Mouse (Mus musculus) hindbrain, embryonic 14.5 days (tissue): Measurements from ENCODE around the gene Zfp277. TPM values are rescaled to one million over a fixed set of nuclear protein-coding genes. Genes with fewer than 3 reads are reported as not detected.

Experiments used
- ATAC-seq: fragments of 200-750 bp; cut with Nextera tagmentation; 2 replicates; pipeline ENCODE4 v1.8.0; 2017; ENCODE audit warnings: moderate number of reproducible peaks, mild to moderate bottlenecking, moderate TSS enrichment, moderate library complexity; ENCODE audit not compliant: low FRiP score
- DNase-seq: peaks from one replicate; pipeline ENCODE4 v3.0.0-alpha.2; 2015; ENCODE audit warnings: low spot score
- H3K27ac ChIP-seq: fragments of 300-500 bp; sonication (generic); 2 replicates; pipeline ENCODE4 v1.5.1; 2014; ENCODE audit warnings: mild to moderate bottlenecking, moderate library complexity
- H3K27me3 ChIP-seq: fragments of 300-500 bp; sonication (generic); 2 replicates; pipeline ENCODE4 v1.6.1; 2014; ENCODE audit warnings: mild to moderate bottlenecking, low read length, mixed read lengths; ENCODE audit not compliant: control insufficient read depth, insufficient read depth
- H3K36me3 ChIP-seq: fragments of 300-500 bp; sonication (generic); replicated peaks from 2 replicates; pipeline ENCODE4 v1.6.1; 2014; ENCODE audit not compliant: control insufficient read depth, insufficient read depth
- H3K4me1 ChIP-seq: fragments of 300-500 bp; sonication (generic); replicated peaks from 2 replicates; pipeline ENCODE4 v1.6.1; 2014; ENCODE audit warnings: antibody characterized with exemption, low read length, mixed read lengths; ENCODE audit not compliant: control insufficient read depth, insufficient read depth
- H3K4me2 ChIP-seq: fragments of 300-500 bp; sonication (generic); replicated peaks from 2 replicates; pipeline ENCODE4 v1.6.1; 2014; ENCODE audit warnings: mild to moderate bottlenecking, moderate library complexity
- H3K4me3 ChIP-seq: fragments of 300-500 bp; sonication (generic); replicated peaks from 2 replicates; pipeline ENCODE4 v1.5.1; 2014; ENCODE audit warnings: mild to moderate bottlenecking, low read length
- H3K9ac ChIP-seq: fragments of 300-500 bp; sonication (generic); 2 replicates; pipeline ENCODE4 v1.6.1; 2014
- H3K9me3 ChIP-seq: fragments of 300-500 bp; sonication (generic); 2 replicates; pipeline ENCODE4 v1.6.1; 2016; ENCODE audit warnings: low read length; ENCODE audit not compliant: control insufficient read depth
- WGBS: fragments of 180-500 bp; shearing (Covaris S2); extraction: QIAGEN DNeasy Blood & Tissue Kit; methylation state at CpG from one replicate; pipeline ENCODE4 v1.1.7; 2014; 5-methylcytosine and 5-hydroxymethylcytosine counted together
- polyA plus RNA-seq: library from polyadenylated mRNA; unstranded; fragments of >200 nt; fragmentation: Nextera tagmentation; extraction: Ambion mirVana; gene quantifications from 2 replicates; pipeline ENCODE4 v1.2.1, GENCODE M21; 2014

Gene Zfp277
- polyA plus RNA-seq, 1 experiment from 2014 or later: 31.8 TPM

DNA sequence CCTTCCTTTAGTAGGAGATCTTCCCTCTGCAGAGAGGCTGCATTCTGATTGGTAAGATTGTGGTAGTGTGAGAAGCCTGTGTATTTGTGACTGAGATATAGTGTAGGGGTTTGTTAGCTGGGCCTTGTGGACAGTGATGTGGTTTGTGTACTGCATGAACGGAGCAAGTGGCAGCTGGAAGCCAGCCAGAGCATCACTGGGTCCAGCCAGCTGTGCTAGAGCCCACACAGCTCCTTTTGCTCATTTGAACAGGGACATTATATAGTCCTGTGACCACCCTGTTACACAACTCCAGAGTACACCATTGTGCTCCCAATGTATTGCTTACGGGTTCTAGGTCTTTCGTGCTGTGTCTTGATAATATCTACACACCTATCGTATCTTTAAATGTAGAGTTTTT, 22.5 kb upstream of the Zfp277 start:
- Histone ChIP-seq H3K9me3 (no peaks in the 10 kb centered on the region), H3K4me1 (peaks cover 45% of the 10 kb centered on the region), H3K4me3 (no peak overlapping the region), H3K36me3 (no peaks in the 10 kb centered on the region), H3K4me2 (no peak overlapping the region), H3K27ac (no peak overlapping the region), H3K9ac (no peak overlapping the region), H3K27me3 (no peaks in the 10 kb centered on the region)
- 71% methylated on average over 4 of the region's 4 CpGs for WGBS
- DNase-seq: no peak
- ATAC-seq: peak; percentile 19; the same call in 1 of the 2 replicates

DNA sequence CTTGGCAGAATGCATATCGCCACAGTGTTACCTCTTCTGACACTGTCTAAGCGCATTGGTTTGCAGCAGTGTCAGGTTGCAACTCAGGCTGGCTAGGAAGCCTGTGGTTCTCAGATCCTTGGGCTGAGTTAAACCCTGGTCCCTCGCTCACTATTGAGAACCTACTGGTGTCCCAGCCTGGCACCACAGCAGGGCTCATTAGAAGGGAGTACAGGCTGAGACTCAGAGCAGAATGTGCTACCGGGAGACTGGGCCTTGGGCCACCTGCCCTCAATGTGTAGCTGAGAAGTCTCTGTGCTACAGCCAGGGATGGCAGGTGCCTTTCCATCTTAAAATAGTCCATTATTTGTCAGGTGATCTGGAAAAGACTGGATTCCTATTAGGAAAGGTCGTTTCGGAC, 18.6 kb upstream of the Zfp277 start:
- H3K27ac ChIP-seq: 0 out of 2 replicates have a peak overlapping the region, but pooled peaks have one; percentile 7
- ATAC-seq (no peak), DNase-seq (no peak)
- no peaks in the 10 kb centered on the region for H3K36me3 ChIP-seq
- peaks cover 51% of the 10 kb centered on the region for H3K4me1 ChIP-seq
- 61% methylated on average over 6 of the region's 6 CpGs for WGBS
- H3K9me3 ChIP-seq: no peaks in the 10 kb centered on the region
- no peak overlapping the region for H3K9ac ChIP-seq
- H3K27me3 ChIP-seq: no peaks in the 10 kb centered on the region
- no peak overlapping the region for H3K4me3 ChIP-seq
- H3K4me2 ChIP-seq: no peak overlapping the region

DNA sequence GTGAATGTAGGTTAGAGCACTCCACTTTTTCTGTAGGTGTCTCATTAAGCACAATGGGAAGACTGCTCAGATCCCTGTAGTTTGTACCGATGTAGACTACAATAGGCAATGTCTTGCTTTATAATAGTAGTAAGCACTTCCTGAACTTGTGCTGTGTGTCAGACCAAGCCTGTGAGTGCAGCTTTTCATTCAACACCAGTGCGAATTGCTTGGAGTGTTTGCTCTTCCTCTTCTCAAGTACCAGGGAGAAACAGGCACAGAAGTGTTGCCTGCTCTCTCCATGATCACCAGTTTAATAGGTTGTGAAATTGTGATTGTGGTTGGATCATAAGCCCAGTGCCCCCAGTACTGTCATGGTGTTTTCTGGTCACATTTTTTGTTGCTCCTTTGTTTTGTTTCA, 18.1 kb upstream of the Zfp277 start:
- Histone ChIP-seq H3K4me3 (no peak overlapping the region), H3K9ac (no peak overlapping the region), H3K36me3 (no peaks in the 10 kb centered on the region), H3K27me3 (no peaks in the 10 kb centered on the region), H3K4me2 (no peak overlapping the region), H3K9me3 (no peaks in the 10 kb centered on the region), H3K27ac (no peak overlapping the region), H3K4me1 (peaks cover 52% of the 10 kb centered on the region)
- no peak for ATAC-seq
- DNase-seq: no peak
- WGBS: 59% methylated on average over 2 of the region's 2 CpGs

DNA sequence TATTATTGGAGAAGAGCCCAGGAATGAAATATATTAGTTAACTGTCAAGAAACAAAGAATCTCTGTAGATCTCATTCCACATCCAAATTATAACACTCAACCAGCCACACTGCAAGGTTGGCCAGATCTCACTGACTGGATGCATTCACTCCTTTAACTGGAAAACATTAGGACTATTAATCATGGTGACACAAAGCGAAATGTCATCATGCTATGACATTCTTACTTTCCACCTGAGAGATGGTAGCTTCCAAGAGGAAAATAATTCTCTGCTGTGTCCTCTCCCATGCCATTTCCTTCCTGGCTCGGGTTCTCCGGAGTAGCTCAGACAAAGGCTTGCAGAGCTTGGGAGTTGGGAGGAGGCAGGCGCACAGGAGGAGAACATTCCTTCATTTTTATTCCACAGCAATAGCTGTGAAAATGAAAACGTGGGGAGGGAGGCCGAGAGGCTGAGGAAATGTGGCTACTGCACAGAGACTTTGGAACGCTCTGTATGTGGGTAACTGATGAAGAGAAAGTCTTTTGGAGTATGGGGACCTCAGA, 17.1 kb upstream of the Zfp277 start:
- no peaks in the 10 kb centered on the region for H3K36me3 ChIP-seq
- H3K9ac ChIP-seq: no peak overlapping the region; the same call in 1 of the 2 replicates
- no peaks in the 10 kb centered on the region for H3K9me3 ChIP-seq
- no peak overlapping the region for H3K4me3 ChIP-seq
- peaks cover 48% of the 10 kb centered on the region for H3K4me1 ChIP-seq
- DNase-seq (no peak), ATAC-seq (0 out of 2 replicates have a peak, but pooled peaks have one; percentile 35)
- peak overlapping the region; percentile 80 for H3K27ac ChIP-seq
- no peaks in the 10 kb centered on the region for H3K27me3 ChIP-seq
- 21% methylated on average over 7 of the region's 7 CpGs for WGBS
- peak overlapping the region; percentile 13 for H3K4me2 ChIP-seq

DNA sequence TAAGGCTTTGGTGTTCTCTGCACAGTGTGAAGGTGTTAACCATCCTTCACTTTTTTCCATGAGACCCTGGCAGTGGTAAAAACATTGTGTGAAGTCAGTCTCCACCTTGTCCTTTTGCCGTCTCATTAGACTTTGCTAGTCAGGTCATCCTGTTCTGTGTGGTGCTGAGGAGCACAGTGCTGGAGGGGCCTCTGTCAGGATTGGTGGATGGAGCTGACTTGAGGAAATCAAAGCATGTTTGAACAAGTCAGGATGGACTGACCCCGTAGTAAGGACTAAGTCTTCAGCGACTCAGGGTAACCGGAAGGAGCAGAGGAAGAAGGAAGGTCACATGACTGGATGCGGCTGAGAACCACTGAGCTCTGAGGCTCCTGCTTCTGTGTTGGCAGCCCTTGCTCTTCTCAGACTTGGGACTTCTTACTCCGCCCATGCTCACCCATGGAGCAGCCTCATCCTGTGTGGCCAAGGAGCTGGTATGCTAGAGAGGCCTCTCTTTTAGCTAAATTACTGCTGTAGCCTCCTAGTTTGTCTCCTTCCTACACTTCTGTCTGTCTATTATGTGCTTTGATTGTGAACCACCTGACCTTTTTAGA, 14.1 kb upstream of the Zfp277 start:
- Histone ChIP-seq H3K4me3 (no peak overlapping the region), H3K9me3 (no peaks in the 10 kb centered on the region), H3K27me3 (no peaks in the 10 kb centered on the region), H3K27ac (no peak overlapping the region; the same call in 1 of the 2 replicates), H3K4me2 (no peak overlapping the region), H3K4me1 (peaks cover 37% of the 10 kb centered on the region), H3K36me3 (no peaks in the 10 kb centered on the region), H3K9ac (no peak overlapping the region)
- ATAC-seq (no peak), DNase-seq (no peak)
- WGBS: 77% methylated on average over 6 of the region's 6 CpGs

DNA sequence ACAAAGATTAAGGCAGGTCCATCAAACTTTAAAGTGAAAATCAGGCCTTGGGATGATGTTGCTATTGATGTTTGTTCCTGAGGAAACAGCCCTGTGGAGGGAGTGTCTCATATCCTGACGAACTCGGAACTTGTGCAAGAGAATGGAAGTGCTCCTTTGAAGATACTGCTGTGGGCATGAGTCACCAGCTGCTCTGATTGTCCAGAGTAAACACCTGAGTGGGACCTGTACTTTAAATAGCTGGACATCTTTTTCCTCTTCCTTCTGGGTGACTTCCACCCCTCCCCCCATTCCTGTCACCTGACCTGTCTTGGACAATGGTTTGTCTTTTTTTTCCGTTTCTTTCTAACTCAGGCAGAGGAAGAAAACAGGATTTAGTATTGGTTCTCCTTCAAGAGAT, 13.3 kb upstream of the Zfp277 start:
- H3K9ac ChIP-seq: no peak overlapping the region
- no peaks in the 10 kb centered on the region for H3K9me3 ChIP-seq
- no peaks in the 10 kb centered on the region for H3K27me3 ChIP-seq
- H3K4me3 ChIP-seq: no peak overlapping the region
- no peak overlapping the region for H3K27ac ChIP-seq
- no peak for DNase-seq
- no peak overlapping the region for H3K4me2 ChIP-seq
- no peak for ATAC-seq
- peaks cover 30% of the 10 kb centered on the region; the same call in 1 of the 2 replicates for H3K4me1 ChIP-seq
- 84% methylated on average over 3 of the region's 3 CpGs for WGBS
- no peaks in the 10 kb centered on the region for H3K36me3 ChIP-seq

DNA sequence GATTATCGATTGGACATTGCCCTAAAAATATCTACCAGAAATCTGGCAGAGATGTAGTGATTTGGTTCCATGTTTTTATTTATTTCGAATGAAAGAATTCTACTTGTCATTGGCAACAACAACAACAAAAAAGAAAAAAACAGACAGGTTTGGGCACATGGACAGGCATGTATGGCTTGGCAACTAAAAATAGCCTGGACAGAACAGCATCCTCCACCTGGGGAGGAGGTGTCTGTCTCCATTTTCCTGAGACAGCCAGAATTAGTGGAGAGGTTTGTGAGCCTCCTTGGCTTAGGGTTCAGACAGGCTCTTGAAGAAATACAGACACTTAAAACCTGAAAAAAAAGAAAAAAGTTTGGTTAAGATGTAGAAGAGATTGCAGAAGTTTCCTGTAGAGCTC, 10.8 kb upstream of the Zfp277 start:
- Histone ChIP-seq H3K9me3 (no peaks in the 10 kb centered on the region; the same call in 1 of the 2 replicates), H3K27me3 (no peaks in the 10 kb centered on the region), H3K4me1 (peaks cover 11% of the 10 kb centered on the region; the same call in 1 of the 2 replicates), H3K36me3 (no peaks in the 10 kb centered on the region), H3K4me2 (no peak overlapping the region), H3K9ac (no peak overlapping the region), H3K27ac (no peak overlapping the region), H3K4me3 (no peak overlapping the region)
- no peak for ATAC-seq
- DNase-seq: no peak
- 90% methylated on average over 2 of the region's 2 CpGs for WGBS

DNA sequence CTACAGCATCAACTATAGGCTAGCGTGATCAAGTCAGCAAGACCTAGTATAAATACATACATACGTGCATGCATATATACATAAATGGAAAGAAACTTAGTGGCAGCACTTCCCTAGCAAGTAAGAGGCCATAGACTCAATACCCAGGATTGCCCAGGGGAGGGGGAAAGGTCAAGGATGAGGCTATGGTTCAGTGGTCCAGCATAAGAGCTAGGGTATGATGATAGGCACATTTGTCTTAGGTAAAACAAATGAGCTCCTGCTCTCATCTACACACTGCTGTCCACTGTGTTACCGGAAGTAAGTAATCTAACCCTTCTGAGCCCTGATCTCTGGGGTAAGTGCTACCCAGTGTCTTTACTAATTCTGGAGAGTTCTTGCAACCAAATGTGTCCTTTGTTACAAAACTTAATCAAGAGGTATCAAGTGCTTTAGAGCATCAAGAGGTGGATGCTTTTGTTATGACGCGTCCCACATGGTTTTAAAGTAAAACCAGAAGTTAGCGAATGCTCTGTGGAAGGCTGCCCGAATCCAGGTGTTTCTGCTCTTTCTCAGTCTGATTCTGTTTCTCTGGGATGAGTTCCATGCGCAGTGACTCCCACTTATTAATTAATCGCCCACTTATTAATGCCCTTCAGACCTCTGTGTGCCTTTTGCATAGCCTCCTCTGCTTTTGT, 3.6 kb upstream of the Zfp277 start:
- DNase-seq (no peak), ATAC-seq (no peak)
- Histone ChIP-seq H3K4me3 (no peak overlapping the region), H3K36me3 (no peaks in the 10 kb centered on the region), H3K27me3 (no peaks in the 10 kb centered on the region), H3K4me1 (peaks cover 28% of the 10 kb centered on the region), H3K27ac (no peak overlapping the region), H3K9ac (no peak overlapping the region), H3K4me2 (peak overlapping the region; percentile 13), H3K9me3 (no peaks in the 10 kb centered on the region; the same call in 1 of the 2 replicates)
- WGBS: 76% methylated on average over 9 of the region's 9 CpGs

DNA sequence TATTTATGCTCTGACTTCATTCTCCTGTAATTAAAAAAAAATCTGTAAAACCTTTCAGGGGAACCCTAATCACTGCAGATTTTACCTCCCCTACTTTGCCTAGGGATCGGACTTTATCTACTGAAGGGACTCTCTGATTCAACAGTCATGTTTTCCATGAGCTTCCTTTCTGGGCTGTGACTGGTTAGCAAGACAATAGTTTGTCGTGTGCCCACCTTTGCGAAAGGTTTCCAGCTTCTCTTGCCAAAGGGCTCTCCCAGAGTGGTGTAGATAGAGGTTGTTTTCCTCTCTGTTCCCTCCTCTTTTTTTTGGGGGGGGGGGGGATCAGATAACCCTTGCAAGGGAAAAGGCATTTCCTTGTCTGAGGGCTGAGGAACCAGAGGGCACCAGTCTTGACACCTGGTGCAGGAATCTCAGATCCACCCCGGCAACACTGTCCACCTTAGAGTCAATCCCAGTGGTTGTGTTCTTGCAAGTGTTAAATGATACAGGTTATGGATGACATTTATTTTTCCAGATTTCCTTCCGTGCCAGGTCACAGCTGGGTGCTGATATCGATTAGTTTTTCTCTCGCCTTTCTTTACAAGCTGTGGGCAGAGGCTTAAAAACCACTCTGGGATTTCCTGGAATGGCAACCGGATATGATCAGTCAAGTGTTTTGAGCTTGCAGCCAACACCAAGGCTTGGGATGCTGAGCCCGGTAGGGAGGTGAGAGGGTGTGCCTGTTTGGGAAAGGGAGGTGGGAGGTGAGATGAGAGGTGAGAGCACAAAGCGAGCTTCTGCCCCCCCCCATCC, 2.1 kb upstream of the Zfp277 start:
- H3K4me2 ChIP-seq: peak overlapping the region; percentile 73
- H3K9ac ChIP-seq: peak overlapping the region; percentile 88
- 11% methylated on average over 10 of the region's 10 CpGs for WGBS
- DNase-seq (peak; percentile 52), ATAC-seq (no peak)
- peak overlapping the region; percentile 95 for H3K27ac ChIP-seq
- peaks cover 28% of the 10 kb centered on the region for H3K4me1 ChIP-seq
- no peaks in the 10 kb centered on the region for H3K27me3 ChIP-seq
- H3K9me3 ChIP-seq: no peaks in the 10 kb centered on the region
- H3K36me3 ChIP-seq: no peaks in the 10 kb centered on the region
- H3K4me3 ChIP-seq: peak overlapping the region; percentile 91
